Mouse (Mus musculus): ENCODE results near the gene Gadd45a. TPM values are rescaled to one million over a fixed set of nuclear protein-coding genes. Genes with fewer than 3 reads are reported as not detected.

Gene Gadd45a
- polyA plus RNA-seq, 1 experiment from 2014 or later, result 23.6 TPM

DNA sequence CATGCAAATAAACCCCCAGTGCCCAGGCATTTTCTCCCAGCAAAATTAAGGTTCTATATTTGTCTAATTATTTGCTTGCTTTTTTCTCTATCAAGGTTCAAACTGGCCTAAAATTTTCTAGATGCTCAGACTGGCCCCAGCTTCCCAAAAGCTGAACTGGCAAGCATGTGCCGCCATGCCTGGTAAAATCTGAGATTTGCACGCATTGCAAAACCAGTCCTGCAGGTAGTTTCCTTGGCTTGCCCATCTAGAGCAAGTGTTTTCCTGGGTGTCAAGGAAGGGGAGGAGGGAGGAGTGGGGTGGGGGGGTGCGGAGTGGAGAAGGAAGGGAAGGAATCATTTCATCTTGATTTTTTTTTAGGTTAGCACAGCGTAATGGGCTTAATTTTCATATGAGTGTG is 36.2 kb upstream of the Gadd45a start:
- WGBS, result 95% methylated on average over 4 of the region's 4 CpGs
- no peak overlapping the region for H3K27ac ChIP-seq (ENCODE audit: low read depth, low read length)
- DNase-seq (ENCODE audit: low spot score) (no peak), ATAC-seq (ENCODE audit: insufficient read depth, low FRiP score, low TSS enrichment) (no peak)
- no peaks in the 10 kb centered on the region for H3K36me3 ChIP-seq (ENCODE audit: control insufficient read depth, insufficient read depth, low read length)
- no peaks in the 10 kb centered on the region for H3K4me1 ChIP-seq (ENCODE audit: control insufficient read depth, insufficient read depth, low read length)
- no peak overlapping the region for H3K4me2 ChIP-seq (ENCODE audit: low read depth)
- H3K9me3 ChIP-seq (ENCODE audit: control insufficient read depth, low read length), result no peaks in the 10 kb centered on the region
- no peak overlapping the region for H3K4me3 ChIP-seq (ENCODE audit: low read depth, low read length)
- no peak overlapping the region for H3K9ac ChIP-seq (ENCODE audit: low read length)
- no peaks in the 10 kb centered on the region for H3K27me3 ChIP-seq (ENCODE audit: control insufficient read depth, insufficient read depth, low read length)

DNA sequence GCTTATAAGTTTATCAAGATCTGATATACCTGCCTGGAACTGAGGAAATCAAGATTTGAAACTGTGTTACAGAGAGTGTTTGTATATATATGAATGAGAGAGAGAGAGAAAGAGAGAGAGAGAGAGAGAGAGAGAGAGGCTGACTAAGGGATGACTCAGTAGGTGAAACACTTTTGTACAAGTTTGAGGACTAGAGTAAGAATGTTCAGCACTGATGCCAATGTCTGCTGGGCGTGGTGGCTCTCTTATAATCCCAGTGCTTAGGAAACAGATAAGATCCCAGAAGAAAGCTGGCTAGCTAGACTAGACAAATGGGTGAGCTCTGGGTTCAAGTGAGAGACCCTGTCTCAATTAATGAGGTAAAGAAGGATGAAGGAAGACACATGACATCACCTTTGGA is 34.4 kb upstream of the Gadd45a start:
- 79% methylated on average over 1 of the region's 1 CpGs for whole genome bisulfite sequencing
- no peak for ATAC-seq (ENCODE audit: insufficient read depth, low FRiP score, low TSS enrichment)
- no peak overlapping the region for H3K27ac ChIP-seq (ENCODE audit: low read depth, low read length)

DNA sequence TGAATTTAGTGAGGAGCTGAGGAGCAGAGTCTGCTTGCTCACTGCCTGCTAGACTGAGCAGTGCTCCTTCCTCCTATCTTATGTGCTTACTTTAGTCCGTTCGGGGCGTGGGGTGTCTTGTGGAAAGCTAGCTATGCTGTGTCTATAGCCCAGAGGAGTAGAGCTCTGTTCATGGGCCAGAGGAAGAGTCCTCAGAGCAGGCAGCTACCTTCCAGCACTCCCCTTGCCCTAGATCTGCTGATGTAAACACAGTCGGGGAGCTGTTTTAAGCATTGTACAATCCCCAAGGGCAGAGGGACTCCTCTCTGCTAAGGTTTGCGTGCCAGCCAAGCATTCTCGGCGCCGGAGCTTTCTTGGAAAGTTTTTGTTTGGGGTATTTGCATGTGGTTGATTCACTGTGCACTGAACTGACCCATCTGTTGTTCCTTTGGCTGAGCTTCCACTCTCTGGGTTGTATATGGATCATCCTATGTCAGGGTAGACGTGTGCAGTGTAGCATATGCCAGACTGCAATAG is 32.6 kb upstream of the Gadd45a start:
- H3K9ac ChIP-seq (ENCODE audit: low read length), result no peak overlapping the region
- 69% methylated on average over 9 of the region's 9 CpGs for WGBS
- H3K4me3 ChIP-seq (ENCODE audit: low read depth, low read length), result no peak overlapping the region
- ATAC-seq (ENCODE audit: insufficient read depth, low FRiP score, low TSS enrichment) (no peak), DNase-seq (ENCODE audit: low spot score) (no peak)
- H3K27me3 ChIP-seq (ENCODE audit: control insufficient read depth, insufficient read depth, low read length), result no peaks in the 10 kb centered on the region
- H3K27ac ChIP-seq (ENCODE audit: low read depth, low read length), result no peak overlapping the region
- H3K4me1 ChIP-seq (ENCODE audit: control insufficient read depth, insufficient read depth, low read length), result no peaks in the 10 kb centered on the region
- no peaks in the 10 kb centered on the region for H3K36me3 ChIP-seq (ENCODE audit: control insufficient read depth, insufficient read depth, low read length)
- H3K4me2 ChIP-seq (ENCODE audit: low read depth), result no peak overlapping the region
- no peaks in the 10 kb centered on the region for H3K9me3 ChIP-seq (ENCODE audit: control insufficient read depth, low read length)

More for the DNA sequence above, 34.4 kb upstream of the Gadd45a start:
- H3K4me1 ChIP-seq (ENCODE audit: control insufficient read depth, insufficient read depth, low read length), result no peaks in the 10 kb centered on the region
- no peaks in the 10 kb centered on the region for H3K27me3 ChIP-seq (ENCODE audit: control insufficient read depth, insufficient read depth, low read length)
- no peak overlapping the region for H3K4me3 ChIP-seq (ENCODE audit: low read depth, low read length)
- H3K9me3 ChIP-seq (ENCODE audit: control insufficient read depth, low read length), result no peaks in the 10 kb centered on the region
- no peak overlapping the region for H3K9ac ChIP-seq (ENCODE audit: low read length)
- DNase-seq (ENCODE audit: low spot score), result no peak
- H3K4me2 ChIP-seq (ENCODE audit: low read depth), result no peak overlapping the region
- no peaks in the 10 kb centered on the region for H3K36me3 ChIP-seq (ENCODE audit: control insufficient read depth, insufficient read depth, low read length)

DNA sequence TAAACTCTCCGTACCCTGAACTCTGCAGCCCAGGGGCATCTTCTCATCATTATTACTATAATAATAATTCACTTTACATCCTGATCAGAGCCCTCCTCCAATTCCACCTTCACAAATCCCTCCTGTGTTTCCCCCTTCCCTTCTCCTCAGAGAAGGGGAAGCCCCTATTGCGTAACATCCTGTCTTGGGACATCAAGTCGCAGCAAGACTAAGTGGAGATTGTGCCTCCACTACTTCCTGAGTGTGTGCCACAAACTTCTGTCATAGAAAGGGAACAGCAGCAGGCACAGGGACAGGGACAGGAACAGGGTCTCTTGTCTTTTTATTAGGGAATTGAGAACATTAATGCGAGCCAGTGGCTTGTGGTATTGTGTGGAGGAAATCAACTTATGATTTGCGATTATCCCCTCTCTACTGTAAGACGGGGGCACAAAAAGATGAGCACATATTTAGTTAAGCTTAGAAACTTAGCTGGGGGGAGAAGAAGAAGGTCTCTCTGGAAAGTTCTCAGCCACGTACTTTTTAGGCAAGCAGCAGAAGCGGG is 32.0 kb upstream of the Gadd45a start:
- Histone ChIP-seq H3K9ac (ENCODE audit: low read length) (no peak overlapping the region), H3K27ac (ENCODE audit: low read depth, low read length) (no peak overlapping the region), H3K36me3 (ENCODE audit: control insufficient read depth, insufficient read depth, low read length) (no peaks in the 10 kb centered on the region), H3K4me3 (ENCODE audit: low read depth, low read length) (no peak overlapping the region), H3K4me2 (ENCODE audit: low read depth) (no peak overlapping the region), H3K27me3 (ENCODE audit: control insufficient read depth, insufficient read depth, low read length) (no peaks in the 10 kb centered on the region), H3K4me1 (ENCODE audit: control insufficient read depth, insufficient read depth, low read length) (no peaks in the 10 kb centered on the region), H3K9me3 (ENCODE audit: control insufficient read depth, low read length) (no peaks in the 10 kb centered on the region)
- 86% methylated on average over 8 of the region's 8 CpGs for WGBS
- no peak for ATAC-seq (ENCODE audit: insufficient read depth, low FRiP score, low TSS enrichment)
- no peak for DNase-seq (ENCODE audit: low spot score)

DNA sequence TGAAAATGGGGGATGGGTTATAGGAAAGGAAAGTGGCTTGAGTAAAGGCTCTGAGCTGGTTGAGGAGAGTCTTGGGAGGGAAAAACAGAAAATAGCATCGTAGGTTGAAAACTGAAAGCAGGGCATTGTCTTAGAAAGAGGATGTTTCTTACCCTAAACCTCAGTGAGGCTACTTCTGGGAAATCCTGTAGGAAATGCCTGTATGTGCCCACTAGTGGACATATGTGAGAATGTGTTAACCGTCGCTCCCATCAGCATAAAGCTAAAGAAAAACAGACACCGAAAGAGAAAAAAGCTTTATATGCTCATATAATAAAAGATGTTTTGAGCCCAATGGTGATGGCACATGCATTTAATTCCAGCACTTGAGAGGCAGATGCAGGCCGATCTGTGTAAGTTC is 22.8 kb upstream of the Gadd45a start:
- ATAC-seq (ENCODE audit: insufficient read depth, low FRiP score, low TSS enrichment) (no peak), DNase-seq (ENCODE audit: low spot score) (no peak)
- no peak overlapping the region for H3K9ac ChIP-seq (ENCODE audit: low read length)
- 85% methylated on average over 5 of the region's 5 CpGs for WGBS
- H3K9me3 ChIP-seq (ENCODE audit: control insufficient read depth, low read length), result no peaks in the 10 kb centered on the region
- no peak overlapping the region for H3K4me2 ChIP-seq (ENCODE audit: low read depth)
- H3K4me1 ChIP-seq (ENCODE audit: control insufficient read depth, insufficient read depth, low read length), result no peaks in the 10 kb centered on the region
- no peaks in the 10 kb centered on the region for H3K36me3 ChIP-seq (ENCODE audit: control insufficient read depth, insufficient read depth, low read length)
- no peaks in the 10 kb centered on the region for H3K27me3 ChIP-seq (ENCODE audit: control insufficient read depth, insufficient read depth, low read length)
- H3K27ac ChIP-seq (ENCODE audit: low read depth, low read length), result no peak overlapping the region
- H3K4me3 ChIP-seq (ENCODE audit: low read depth, low read length), result no peak overlapping the region

DNA sequence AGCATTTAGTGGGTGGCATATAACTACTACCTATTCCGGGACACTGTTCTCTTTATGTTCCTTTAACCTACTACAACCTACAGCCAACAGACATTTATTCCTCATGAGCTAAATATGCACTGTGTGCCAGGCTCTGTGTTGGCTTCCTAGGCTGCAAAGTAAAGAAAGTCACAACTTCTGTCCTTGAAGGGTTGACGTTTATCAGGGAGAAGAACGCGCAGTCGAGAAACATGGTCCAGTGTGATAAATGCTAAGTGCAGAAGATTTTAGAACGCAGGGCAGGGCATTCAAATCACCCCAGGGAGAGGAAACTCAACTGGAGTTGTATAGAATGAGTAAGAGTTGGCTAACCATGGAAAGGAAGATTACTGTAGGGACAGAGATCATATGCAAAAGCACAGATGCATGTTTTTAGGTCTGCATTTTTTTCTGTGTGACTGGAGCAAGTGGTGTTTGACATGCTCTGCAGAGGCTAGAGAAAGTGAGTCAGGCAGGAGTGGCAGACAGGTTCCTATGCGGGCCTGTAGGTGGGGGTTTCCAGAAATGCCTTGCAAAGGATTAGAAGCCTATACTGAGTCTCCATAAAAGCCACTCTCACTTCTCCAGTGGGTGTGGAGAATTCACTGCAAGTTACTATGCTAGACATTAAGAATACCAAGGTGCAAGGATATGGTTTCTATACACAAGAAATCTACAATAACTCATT is 20.9 kb upstream of the Gadd45a start:
- Histone ChIP-seq H3K9me3 (ENCODE audit: control insufficient read depth, low read length) (no peaks in the 10 kb centered on the region), H3K4me3 (ENCODE audit: low read depth, low read length) (no peak overlapping the region), H3K9ac (ENCODE audit: low read length) (no peak overlapping the region), H3K27me3 (ENCODE audit: control insufficient read depth, insufficient read depth, low read length) (no peaks in the 10 kb centered on the region), H3K27ac (ENCODE audit: low read depth, low read length) (no peak overlapping the region), H3K4me2 (ENCODE audit: low read depth) (no peak overlapping the region), H3K4me1 (ENCODE audit: control insufficient read depth, insufficient read depth, low read length) (no peaks in the 10 kb centered on the region), H3K36me3 (ENCODE audit: control insufficient read depth, insufficient read depth, low read length) (no peaks in the 10 kb centered on the region)
- DNase-seq (ENCODE audit: low spot score), result no peak
- ATAC-seq (ENCODE audit: insufficient read depth, low FRiP score, low TSS enrichment), result no peak
- 90% methylated on average over 7 of the region's 7 CpGs for WGBS

DNA sequence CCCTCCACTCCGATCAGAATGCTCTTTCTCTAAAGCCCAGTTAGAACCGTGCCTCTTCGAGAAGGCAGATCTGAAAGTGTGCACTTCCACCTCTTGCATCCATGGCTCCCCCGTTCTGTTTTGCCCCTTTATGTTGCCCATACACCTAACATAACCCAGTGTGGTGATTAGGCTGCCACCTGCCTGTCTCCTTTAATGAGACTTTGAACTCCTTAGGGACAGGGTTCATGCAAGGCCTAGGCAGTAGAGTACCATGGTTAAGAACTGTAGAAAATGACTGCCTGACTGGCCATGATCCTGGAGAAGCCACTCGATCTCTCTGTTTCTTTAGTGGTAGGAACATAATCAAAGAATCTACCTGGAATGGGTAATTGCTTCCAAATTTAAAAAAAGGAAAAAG is 20.3 kb upstream of the Gadd45a start:
- no peak overlapping the region for H3K4me3 ChIP-seq (ENCODE audit: low read depth, low read length)
- H3K9me3 ChIP-seq (ENCODE audit: control insufficient read depth, low read length), result no peaks in the 10 kb centered on the region
- ATAC-seq (ENCODE audit: insufficient read depth, low FRiP score, low TSS enrichment) (no peak), DNase-seq (ENCODE audit: low spot score) (no peak)
- H3K27me3 ChIP-seq (ENCODE audit: control insufficient read depth, insufficient read depth, low read length), result no peaks in the 10 kb centered on the region
- H3K4me2 ChIP-seq (ENCODE audit: low read depth), result no peak overlapping the region
- WGBS, result 89% methylated on average over 5 of the region's 5 CpGs
- no peaks in the 10 kb centered on the region for H3K4me1 ChIP-seq (ENCODE audit: control insufficient read depth, insufficient read depth, low read length)
- H3K36me3 ChIP-seq (ENCODE audit: control insufficient read depth, insufficient read depth, low read length), result no peaks in the 10 kb centered on the region
- H3K27ac ChIP-seq (ENCODE audit: low read depth, low read length), result no peak overlapping the region
- H3K9ac ChIP-seq (ENCODE audit: low read length), result no peak overlapping the region

DNA sequence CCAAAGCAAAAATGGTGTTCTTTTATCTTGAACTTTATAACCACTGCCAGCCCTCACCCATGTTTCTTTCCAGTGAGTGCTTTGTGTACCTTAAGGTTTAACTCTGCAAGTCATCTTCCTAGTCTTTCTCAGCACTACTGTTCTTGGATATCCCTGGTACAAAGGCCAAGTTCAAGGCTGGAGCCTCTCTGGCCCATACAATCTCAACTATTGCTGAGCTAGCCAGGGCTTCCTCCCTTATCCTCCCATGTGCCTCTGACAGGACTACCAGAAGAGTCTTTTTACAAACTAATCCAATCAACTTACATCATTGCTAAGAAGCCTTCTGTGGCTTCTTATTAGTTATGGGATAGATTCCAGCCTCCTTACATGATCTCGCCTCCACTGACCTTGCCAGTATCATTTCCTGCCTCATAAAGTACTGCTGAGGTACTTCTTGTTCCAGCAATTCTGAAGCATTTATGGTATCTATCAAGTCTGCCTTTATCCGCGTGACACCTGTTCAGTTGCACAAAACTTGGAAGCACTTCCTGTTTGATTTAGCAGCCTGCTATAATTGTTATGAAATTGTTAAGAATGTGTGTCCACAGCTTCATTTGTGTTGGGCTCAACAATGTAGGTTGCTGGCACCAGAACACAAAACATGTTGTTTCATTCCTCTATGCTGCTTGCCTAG is 19.8 kb upstream of the Gadd45a start:
- H3K27me3 ChIP-seq (ENCODE audit: control insufficient read depth, insufficient read depth, low read length), result no peaks in the 10 kb centered on the region
- H3K9me3 ChIP-seq (ENCODE audit: control insufficient read depth, low read length), result no peaks in the 10 kb centered on the region
- no peak overlapping the region for H3K27ac ChIP-seq (ENCODE audit: low read depth, low read length)
- no peak overlapping the region for H3K9ac ChIP-seq (ENCODE audit: low read length)
- DNase-seq (ENCODE audit: low spot score) (no peak), ATAC-seq (ENCODE audit: insufficient read depth, low FRiP score, low TSS enrichment) (no peak)
- no peaks in the 10 kb centered on the region for H3K36me3 ChIP-seq (ENCODE audit: control insufficient read depth, insufficient read depth, low read length)
- no peak overlapping the region for H3K4me3 ChIP-seq (ENCODE audit: low read depth, low read length)
- no peaks in the 10 kb centered on the region for H3K4me1 ChIP-seq (ENCODE audit: control insufficient read depth, insufficient read depth, low read length)
- H3K4me2 ChIP-seq (ENCODE audit: low read depth), result no peak overlapping the region
- 81% methylated on average over 3 of the region's 3 CpGs for WGBS

Data from neural tube, embryonic 11.5 days (tissue).